Mouse (Mus musculus): ENCODE results near the gene Sdf2. TPM values are rescaled to one million over a fixed set of nuclear protein-coding genes. Genes with fewer than 3 reads are reported as not detected.

Sdf2 gene
- total and polyA plus RNA-seq, 3 experiments, result 68.1 to 81.4 TPM; not detected in 1

- Histone ChIP-seq H3K36me3 (ENCODE audit: control insufficient read depth in 1 of 2, insufficient read depth in 2 of 2, low read length in 2 of 2) (peaks cover 0 to 54% of the 10 kb centered on the region in 2 experiments; a peak in 2 of 4 replicates), H3K4me1 (ENCODE audit: control insufficient read depth in 1 of 2, insufficient read depth in 2 of 2, low read length in 2 of 2) (no peaks in the 10 kb centered on the region), H3K4me3 (ENCODE audit: control insufficient read depth in 1 of 2, insufficient read depth in 1 of 2, low read depth in 2 of 2, low read length in 2 of 2) (no peak overlapping the region), H3K9ac (ENCODE audit: control insufficient read depth, low read depth, low read length, poor library complexity, severe bottlenecking) (no peak overlapping the region), H3K9me3 (replicated peaks; ENCODE audit: insufficient read depth, low read length) (no peaks in the 10 kb centered on the region), H3K79me2 (ENCODE audit: control insufficient read depth, insufficient read depth, low read length, poor library complexity) (no peaks in the 10 kb centered on the region), H3K27me3 (ENCODE audit: control insufficient read depth in 1 of 2, insufficient read depth in 2 of 2, low read length in 2 of 2) (no peaks in the 10 kb centered on the region), H3K27ac (ENCODE audit: control insufficient read depth, low read depth, low read length) (no peak overlapping the region)
- no peak for DNase-seq (ENCODE audit: low read depth, low spot score)
- TF ChIP-seq ZKSCAN1 (IDR thresholded peaks at IDR 0.05; ENCODE audit: low read depth, low read length) (no peak), ZC3H11A (IDR thresholded peaks at IDR 0.05; ENCODE audit: low read depth, low read length) (no peak), NELFE (IDR thresholded peaks at IDR 0.05; ENCODE audit: low read depth, low read length) (no peak), USF2 (IDR thresholded peaks at IDR 0.05; ENCODE audit: borderline replicate concordance in 1 of 2, insufficient read depth in 1 of 2, low read depth in 1 of 2, low read length in 2 of 2) (no peak), MXI1 (IDR thresholded peaks at IDR 0.05; ENCODE audit: low read depth, low read length) (no peak), POLR2A (IDR thresholded peaks at IDR 0.05; ENCODE audit: control insufficient read depth in 1 of 2, insufficient read depth in 1 of 2, low read depth in 1 of 2, low read length in 2 of 2, poor library complexity in 1 of 2) (no peak), RAD21 (IDR thresholded peaks at IDR 0.05; ENCODE audit: low read depth, low read length) (no peak), TAL1 (IDR thresholded peaks at IDR 0.05; ENCODE audit: low read length) (no peak), SIN3A (IDR thresholded peaks at IDR 0.05; ENCODE audit: low read length) (no peak), BHLHE40 (IDR thresholded peaks at IDR 0.05; ENCODE audit: borderline replicate concordance, low read depth, low read length) (no peak), E2F4 (IDR thresholded peaks at IDR 0.05; ENCODE audit: borderline replicate concordance, low read depth, low read length) (no peak), ELF1 (IDR thresholded peaks at IDR 0.05; ENCODE audit: low read depth, low read length) (no peak), RCOR1 (IDR thresholded peaks at IDR 0.05; ENCODE audit: low read depth, low read length) (no peak), CHD2 (IDR thresholded peaks at IDR 0.05; ENCODE audit: low read length) (no peak), TCF12 (IDR thresholded peaks at IDR 0.05; ENCODE audit: low read depth, low read length) (no peak), TBP (IDR thresholded peaks at IDR 0.05; ENCODE audit: low read depth, low read length) (no peak), MAZ (IDR thresholded peaks at IDR 0.05; ENCODE audit: low read depth, low read length) (no peak)
Measured at GRCm38 (mm10) chr11:78215709-78216317, 29.7 kb upstream of the Sdf2 start.

GRCm38 (mm10) chr11:78223586-78223985, 22.0 kb upstream of the Sdf2 start:
- Histone ChIP-seq H3K79me2 (ENCODE audit: control insufficient read depth, insufficient read depth, low read length, poor library complexity) (no peaks in the 10 kb centered on the region), H3K9me3 (replicated peaks; ENCODE audit: insufficient read depth, low read length) (no peaks in the 10 kb centered on the region), H3K27ac (ENCODE audit: control insufficient read depth, low read depth, low read length) (no peak overlapping the region), H3K9ac (ENCODE audit: control insufficient read depth, low read depth, low read length, poor library complexity, severe bottlenecking) (no peak overlapping the region), H3K36me3 (ENCODE audit: control insufficient read depth in 1 of 2, insufficient read depth in 2 of 2, low read length in 2 of 2) (peaks cover 0 to 56% of the 10 kb centered on the region in 2 experiments; a peak in 2 of 4 replicates), H3K4me1 (ENCODE audit: control insufficient read depth in 1 of 2, insufficient read depth in 2 of 2, low read length in 2 of 2) (no peaks in the 10 kb centered on the region), H3K27me3 (ENCODE audit: control insufficient read depth in 1 of 2, insufficient read depth in 2 of 2, low read length in 2 of 2) (no peaks in the 10 kb centered on the region), H3K4me3 (ENCODE audit: control insufficient read depth in 1 of 2, insufficient read depth in 1 of 2, low read depth in 2 of 2, low read length in 2 of 2) (no peak overlapping the region)
- no peak for DNase-seq (ENCODE audit: low read depth, low spot score)
- TF ChIP-seq JUND (IDR thresholded peaks at IDR 0.05; ENCODE audit: low read depth, low read length) (no peak), POLR2AphosphoS5 (IDR thresholded peaks at IDR 0.05; ENCODE audit: borderline replicate concordance, low read depth, low read length) (no peak), CHD1 (IDR thresholded peaks at IDR 0.05; ENCODE audit: low read depth, low read length) (no peak), MYB (IDR thresholded peaks at IDR 0.05; ENCODE audit: low read depth, low read length) (no peak), GABPA (IDR thresholded peaks at IDR 0.05; ENCODE audit: low read depth, low read length) (no peak)
